Mouse (Mus musculus) Patski (cell line): ENCODE measurements around the gene Bbs9. TPM values are rescaled to one million over a fixed set of nuclear protein-coding genes. Genes with fewer than 3 reads are reported as not detected.

ENCODE experiments used
- ATAC-seq: fragments of 100-300 bp; one replicate; pipeline ENCODE4 v1.8.0; 2021
- CTCF ChIA-PET: fragments of 350-600 bp; sonication (Branson Sonifier 250); formaldehyde crosslinking; loops from one replicate; lab custom pipeline; 2022; ENCODE audit warnings: inconsistent platforms; lab: Charles Lee
- POLR2A ChIA-PET: fragments of 350-600 bp; sonication (Branson Sonifier 250); formaldehyde crosslinking; loops from one replicate; lab custom pipeline; 2022; ENCODE audit warnings: antibody characterized with exemption, inconsistent platforms; lab: Charles Lee
- DNase-seq: peaks from one replicate; pipeline ENCODE4 v3.0.0-alpha.2; 2011; ENCODE audit warnings: low read depth, low spot score
- H3K27me3 ChIP-seq: fragments of 371-371 bp; one replicate; pipeline ENCODE4 v1.5.1; 2021
- CTCF ChIP-seq: fragments of 100-300 bp; IDR thresholded peaks from one replicate; pipeline ENCODE4 v1.5.1; 2021
- in situ Hi-C: fragments of 300-500 bp; cut with MboI; formaldehyde crosslinking; loops from 3 replicates; pipeline ENCODE4 v1.11.1; 2018; ENCODE audit warnings: low pct_unique_long_range_greater_than_20kb, mixed read lengths
- polyA plus RNA-seq: library from polyadenylated mRNA; unstranded; gene quantifications from one replicate; pipeline ENCODE4 v1.2.3, GENCODE M21; 2021

Bbs9 gene
- polyA plus RNA-seq, 1 experiment from 2014 or later: 12.8 TPM

DNA sequence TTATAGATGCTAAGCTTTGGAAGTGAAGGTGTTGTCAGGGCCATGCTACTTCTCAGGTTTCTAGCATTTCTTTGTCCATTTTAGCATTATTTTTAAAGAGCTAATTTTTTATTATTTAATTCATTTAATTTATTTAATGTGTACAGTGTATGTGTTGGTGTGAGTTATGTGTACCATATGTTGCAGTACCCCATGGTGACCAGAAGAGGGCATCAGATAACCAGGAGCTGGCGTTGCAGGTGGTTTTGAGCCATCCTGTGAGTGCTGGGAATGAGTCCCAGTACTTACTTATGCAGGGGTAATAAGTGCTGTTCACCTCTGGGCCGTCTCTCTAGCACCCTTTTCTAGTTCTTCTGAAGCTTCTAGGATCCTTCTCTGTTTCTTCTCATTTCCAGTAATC lies 19.6 kb downstream of the Bbs9 start:
- peak; percentile 54 for TF ChIP-seq CTCF
- ATAC-seq (no peak), DNase-seq (no peak)
- no peaks in the 10 kb centered on the region for H3K27me3 ChIP-seq
- ChIA-PET CTCF (interaction anchor here (1.0 kb wide), 1 partner anchor 10 kb away, joined by 3 read pairs; no protein-coding TSS in a partner anchor), POLR2A (no interaction called here)
- in situ Hi-C loops: no loop called here

DNA sequence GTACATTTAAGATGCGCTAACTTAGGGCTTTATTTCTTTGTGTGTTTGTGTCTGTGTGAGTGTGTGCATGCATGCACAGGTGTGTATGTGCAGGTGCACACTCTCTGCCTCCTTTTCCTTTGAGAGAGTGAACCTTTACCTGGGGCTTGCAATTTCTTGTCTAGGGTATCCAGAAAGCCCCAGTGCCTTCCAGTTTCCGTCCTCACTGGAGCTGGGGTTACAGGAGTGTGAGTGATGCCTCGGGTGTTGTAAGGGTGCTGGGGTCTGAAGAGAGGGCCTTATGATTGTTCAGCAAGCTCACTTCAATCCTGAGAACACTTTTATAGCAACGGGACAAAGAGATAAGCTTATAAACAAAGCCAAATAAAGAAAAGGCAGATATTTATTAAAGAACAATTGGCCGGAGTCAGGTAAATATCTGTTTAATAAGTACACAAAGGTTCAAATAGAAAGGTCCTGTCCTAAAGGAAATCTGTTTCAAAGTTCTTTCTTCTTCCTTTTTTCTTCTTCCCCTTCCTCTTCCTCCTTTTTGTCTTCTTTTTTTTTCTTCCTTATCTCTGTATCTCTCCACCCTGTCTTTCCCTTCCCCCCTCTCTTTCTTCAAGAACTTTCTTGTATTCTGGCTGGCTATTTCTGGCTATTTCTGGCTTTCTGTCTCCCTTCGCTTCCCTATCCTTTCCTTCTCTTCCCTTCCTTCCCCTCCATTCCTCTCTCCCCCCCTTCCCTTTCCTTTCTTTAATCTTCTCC lies 21.7 kb downstream of the Bbs9 start:
- no peak for DNase-seq
- in situ Hi-C loops: no loop called here
- no peaks in the 10 kb centered on the region for H3K27me3 ChIP-seq
- CTCF ChIA-PET: interaction anchor here (1.0 kb wide), 1 partner anchor 21 kb away, joined by 3 read pairs; no protein-coding TSS in a partner anchor
- no peak for ATAC-seq
- POLR2A ChIA-PET: no interaction called here
- TF ChIP-seq CTCF: no peak

DNA sequence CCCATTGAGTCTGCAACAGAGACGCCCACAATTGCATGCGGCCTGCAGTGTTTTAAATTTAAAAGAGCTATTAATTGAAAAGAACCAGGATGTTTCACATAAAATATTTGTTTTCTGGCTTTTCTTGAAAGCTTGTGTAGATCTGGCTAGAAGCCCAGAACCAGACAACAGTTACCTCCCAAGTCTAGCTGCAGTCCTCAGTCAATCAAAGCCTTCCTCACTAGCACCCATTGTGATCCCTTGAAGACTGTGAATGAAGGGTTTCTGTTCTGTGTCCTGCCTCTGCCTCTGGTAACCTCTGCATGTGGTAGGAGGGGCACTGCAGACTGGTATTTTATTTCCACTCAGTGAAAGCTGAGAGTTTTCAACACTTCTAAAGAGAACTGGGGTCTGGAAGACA lies 27.5 kb downstream of the Bbs9 start:
- CTCF ChIA-PET: no interaction called here
- no peak for TF ChIP-seq CTCF
- ATAC-seq (no peak), DNase-seq (no peak)
- POLR2A ChIA-PET: no interaction called here
- H3K27me3 ChIP-seq: no peaks in the 10 kb centered on the region
- in situ Hi-C loops: no loop called here

DNA sequence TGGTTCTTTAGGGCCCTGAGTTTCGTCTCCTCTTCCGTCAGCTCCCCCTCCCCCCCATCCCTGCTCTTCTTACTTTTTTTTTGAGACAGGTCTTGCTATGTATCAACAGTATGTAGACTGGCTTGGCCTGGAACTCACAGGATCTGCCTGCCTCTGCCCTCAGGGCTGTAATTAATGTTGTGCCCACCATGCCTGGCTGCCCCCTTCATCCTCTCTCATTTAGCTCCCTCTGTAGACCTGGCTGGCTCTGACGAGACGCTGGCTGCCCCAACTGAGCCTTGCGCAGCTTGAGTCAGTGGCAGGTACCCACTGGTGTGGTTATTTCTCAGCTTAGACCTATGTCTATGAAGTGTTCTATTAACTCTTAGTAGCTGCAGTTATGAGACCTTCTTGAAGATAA lies 28.1 kb downstream of the Bbs9 start:
- TF ChIP-seq CTCF: no peak
- ATAC-seq: no peak
- H3K27me3 ChIP-seq: no peaks in the 10 kb centered on the region
- POLR2A ChIA-PET: interaction anchor here (0.6 kb wide), 1 partner anchor 10 kb away, joined by 4 read pairs; no protein-coding TSS in a partner anchor
- CTCF ChIA-PET: no interaction called here
- no peak for DNase-seq
- in situ Hi-C loops: no loop called here

GRCm38 (mm10) chr9:22505574-22505973 lies 30.1 kb downstream of the Bbs9 start:
- TF ChIP-seq CTCF: no peak
- DNase-seq (no peak), ATAC-seq (no peak)
- ChIA-PET POLR2A (no interaction called here), CTCF (interaction anchor here (1.5 kb wide), 1 partner anchor 13 kb away, joined by 5 read pairs; no protein-coding TSS in a partner anchor)
- in situ Hi-C loops: no loop called here
- no peaks in the 10 kb centered on the region for H3K27me3 ChIP-seq

DNA sequence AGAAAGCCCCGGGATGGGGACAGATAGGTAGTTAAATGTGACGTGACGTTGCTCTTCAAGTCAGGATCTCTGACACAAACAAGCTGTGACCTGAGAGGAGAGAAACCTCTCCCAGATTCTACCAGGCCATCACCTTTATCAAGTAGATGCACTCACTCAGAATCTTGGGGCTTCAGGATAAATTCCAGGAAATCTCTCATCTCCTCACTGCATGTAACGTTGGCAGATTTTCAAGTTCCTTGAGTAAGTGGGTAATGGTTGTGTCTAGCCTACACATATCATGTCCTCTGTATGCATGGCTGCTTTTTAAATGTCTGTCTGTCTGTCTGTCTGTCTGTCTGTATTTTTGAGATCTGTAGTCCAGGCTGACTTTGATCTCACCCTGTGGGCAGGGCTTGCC lies 39.6 kb downstream of the Bbs9 start:
- in situ Hi-C loops: no loop called here
- ChIA-PET CTCF (no interaction called here), POLR2A (no interaction called here)
- no peak for ATAC-seq
- DNase-seq: no peak
- no peaks in the 10 kb centered on the region for H3K27me3 ChIP-seq
- no peak for TF ChIP-seq CTCF

GRCm38 (mm10) chr9:22518394-22519041 lies 43.0 kb downstream of the Bbs9 start:
- H3K27me3 ChIP-seq: no peaks in the 10 kb centered on the region
- ChIA-PET CTCF (interaction anchor here (0.7 to 2.0 kb wide), 6 partner anchors 9 to 21 kb away, joined by 3 to 8 read pairs (median 6); no protein-coding TSS in a partner anchor), POLR2A (no interaction called here)
- no peak for DNase-seq
- in situ Hi-C loops: no loop called here
- ATAC-seq: peak; percentile 79
- TF ChIP-seq CTCF: peak; percentile 94

- CTCF ChIA-PET: no interaction called here
- ATAC-seq: no peak
- POLR2A ChIA-PET: no interaction called here
- no peak for TF ChIP-seq CTCF
- in situ Hi-C loops: no loop called here
- no peak for DNase-seq
- H3K27me3 ChIP-seq: no peaks in the 10 kb centered on the region
Observed at GRCm38 (mm10) chr9:22523460-22523859, 47.9 kb downstream of the Bbs9 start.

DNA sequence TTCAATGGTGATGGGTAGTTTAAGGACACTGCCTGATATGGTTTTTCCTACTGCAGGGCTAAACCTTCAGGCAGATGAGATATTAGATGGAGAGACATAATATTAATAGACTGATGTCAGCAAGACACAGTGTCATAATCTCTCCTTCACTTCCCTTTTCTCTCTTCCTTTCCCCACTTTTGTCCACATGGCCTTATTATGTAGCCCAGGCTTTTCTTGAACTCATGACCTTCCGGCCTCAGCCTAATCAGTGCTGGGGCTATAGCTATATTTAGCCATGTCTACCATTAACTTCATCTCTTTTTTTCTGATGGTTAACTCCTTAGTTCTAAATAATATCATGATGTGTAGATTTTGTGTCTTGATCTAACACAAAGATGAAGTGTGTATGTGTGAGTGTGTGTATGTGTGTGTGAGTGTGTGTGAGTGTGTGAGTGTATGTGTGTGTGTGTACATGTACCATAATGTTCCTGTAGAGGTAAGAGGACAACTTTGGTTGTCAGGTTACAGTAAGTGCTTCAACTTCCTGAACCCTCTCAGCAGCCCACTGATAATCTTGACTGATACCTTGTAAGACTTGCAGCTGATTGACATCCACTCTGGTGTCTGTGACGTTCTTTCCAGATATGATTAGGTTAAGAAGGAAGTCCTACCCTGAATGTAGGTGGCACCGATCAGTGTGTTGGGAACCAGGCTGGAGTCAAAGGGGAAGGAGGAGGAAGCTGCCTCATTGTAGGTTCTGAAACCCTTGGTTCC lies 55.4 kb downstream of the Bbs9 start:
- no peaks in the 10 kb centered on the region for H3K27me3 ChIP-seq
- no peak for ATAC-seq
- CTCF ChIA-PET: interaction anchor here (1.0 to 2.1 kb wide), 2 partner anchors 13 to 19 kb away, joined by 3 to 7 read pairs; no protein-coding TSS in a partner anchor
- no peak for TF ChIP-seq CTCF
- in situ Hi-C loops: loop anchor here (10.0 kb wide), 1 partner anchor 164 kb away; no protein-coding TSS in a partner anchor
- no peak for DNase-seq
- POLR2A ChIA-PET: no interaction called here

GRCm38 (mm10) chr9:22532112-22532511 lies 56.6 kb downstream of the Bbs9 start:
- DNase-seq: no peak
- no peak for ATAC-seq
- POLR2A ChIA-PET: no interaction called here
- CTCF ChIA-PET: interaction anchor here (0.9 kb wide), 1 partner anchor 16 kb away, joined by 3 read pairs; no protein-coding TSS in a partner anchor
- TF ChIP-seq CTCF: no peak
- no peaks in the 10 kb centered on the region for H3K27me3 ChIP-seq
- in situ Hi-C loops: loop anchor here (10.0 kb wide), 1 partner anchor 163 kb away; no protein-coding TSS in a partner anchor
